Mouse (Mus musculus): ENCODE data around the gene Cfap44. TPM values are rescaled to one million over a fixed set of nuclear protein-coding genes. Genes with fewer than 3 reads are reported as not detected.
A peak's percentile ranks its signal among the peaks of the same experiment; 100 is the strongest.

Gene Cfap44
- total RNA-seq, 2 experiments from 2014 or later, result not detected

- DNase-seq, result no peak
These were observed 102.4 kb downstream of the Cfap44 start for GRCm38 (mm10) chr16:44496971-44497464.

- DNase-seq, result no peak
These were observed 103.9 kb downstream of the Cfap44 start for GRCm38 (mm10) chr16:44498447-44498846.

DNA sequence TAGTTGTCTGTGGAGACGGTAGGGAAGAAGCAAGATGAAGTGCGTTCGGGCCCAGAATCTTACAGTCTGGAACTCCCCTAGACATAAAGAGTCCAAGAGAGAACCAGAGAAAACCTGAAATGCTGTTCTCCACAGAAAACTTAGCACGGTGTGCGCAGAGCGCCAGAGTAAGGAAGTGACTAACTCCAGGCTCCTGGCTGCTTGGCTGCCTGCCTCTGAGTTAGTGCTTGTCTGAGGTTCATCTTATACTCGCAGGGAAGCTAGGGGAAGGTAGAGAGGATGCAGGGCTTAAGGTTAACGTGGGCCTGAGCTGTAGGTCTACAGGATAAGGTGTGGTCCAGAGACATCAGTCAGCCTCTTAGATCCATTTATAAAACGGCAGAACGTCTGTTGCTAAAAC lies 107.2 kb downstream of the Cfap44 start:
- DNase-seq, result no peak

DNA sequence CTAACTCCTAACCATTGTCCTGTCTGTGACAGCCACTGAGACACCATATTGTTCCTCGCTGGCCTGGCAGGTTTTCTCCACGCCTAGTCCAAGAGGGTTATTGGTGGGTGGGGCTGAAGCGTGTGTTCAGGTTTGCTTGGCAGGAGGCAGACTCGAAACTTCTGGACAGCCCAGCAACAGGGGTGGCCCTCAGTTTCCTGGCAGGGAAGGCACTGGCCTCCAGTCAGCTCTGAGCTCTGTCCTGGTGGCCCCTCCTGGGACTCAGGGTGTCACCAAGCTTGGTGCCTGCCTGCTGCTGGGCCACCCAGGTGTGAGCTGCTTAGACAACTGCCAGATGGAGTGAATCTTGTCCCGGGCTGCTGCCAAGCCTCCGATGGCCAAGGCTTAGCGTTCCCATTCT lies 107.7 kb downstream of the Cfap44 start:
- peak; percentile 55 for DNase-seq

- DNase-seq, result peak; percentile 66
These were observed 108.4 kb downstream of the Cfap44 start for GRCm38 (mm10) chr16:44502895-44503575.

DNA sequence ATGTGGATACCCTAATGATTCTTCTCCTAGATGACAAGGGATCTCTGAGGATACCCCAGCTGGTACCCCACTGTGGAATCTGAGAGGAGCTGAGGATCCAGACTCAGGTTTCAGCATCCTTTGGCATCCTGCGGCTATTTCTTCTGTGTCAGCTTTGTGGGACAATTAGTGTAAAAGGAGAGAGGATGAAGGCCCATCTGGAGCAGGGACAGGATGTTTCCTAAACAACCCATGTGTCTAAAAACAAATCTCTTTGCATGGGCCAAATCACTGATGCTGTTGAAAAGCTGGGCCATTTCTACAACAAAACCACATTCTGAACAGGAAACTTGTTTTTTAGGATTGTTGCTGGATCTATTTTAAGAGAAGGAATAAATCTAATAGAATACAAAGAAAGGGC lies 110.6 kb downstream of the Cfap44 start:
- no peak for DNase-seq

- DNase-seq, result no peak
These were observed 112.7 kb downstream of the Cfap44 start for GRCm38 (mm10) chr16:44507027-44507929.

DNA sequence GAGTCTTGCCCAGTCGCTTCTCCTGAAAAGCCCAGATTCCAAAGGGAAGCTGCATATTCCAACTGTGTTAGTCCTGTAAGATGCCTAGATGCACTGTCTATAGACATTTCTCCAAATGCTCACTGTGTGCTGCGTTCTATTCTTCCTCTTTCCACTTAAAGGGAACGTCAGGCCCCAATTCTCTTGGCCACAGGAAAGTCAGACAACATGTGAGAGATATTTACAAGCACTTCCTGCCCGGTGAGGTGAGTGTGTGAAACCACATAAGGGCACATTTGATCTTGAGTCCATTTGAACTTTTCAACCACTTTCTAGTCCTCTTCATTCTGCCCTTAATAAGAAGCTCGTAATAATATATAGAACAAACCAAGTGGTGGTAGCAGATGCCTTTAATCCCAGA lies 113.4 kb downstream of the Cfap44 start:
- DNase-seq, result no peak

DNA sequence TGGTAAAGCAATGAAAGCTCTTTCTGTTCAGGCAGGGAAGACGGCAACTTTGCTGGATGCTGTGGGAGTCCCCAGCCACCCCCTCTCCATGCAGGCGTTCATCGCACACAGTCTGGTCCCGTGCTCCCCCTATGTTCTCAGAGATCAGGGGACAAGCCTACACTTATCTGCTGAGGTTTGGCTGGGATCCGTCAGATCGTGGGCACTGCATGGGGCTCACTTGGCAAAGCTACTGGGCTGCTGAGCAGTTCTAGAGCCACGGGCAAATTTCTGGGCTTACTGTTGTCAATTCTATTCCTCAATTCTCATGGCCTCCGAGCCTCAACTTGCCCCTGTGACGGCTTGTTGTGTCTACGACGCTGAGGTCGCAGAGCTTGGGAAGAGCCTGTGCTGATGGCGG lies 114.2 kb downstream of the Cfap44 start:
- DNase-seq, result no peak

DNA sequence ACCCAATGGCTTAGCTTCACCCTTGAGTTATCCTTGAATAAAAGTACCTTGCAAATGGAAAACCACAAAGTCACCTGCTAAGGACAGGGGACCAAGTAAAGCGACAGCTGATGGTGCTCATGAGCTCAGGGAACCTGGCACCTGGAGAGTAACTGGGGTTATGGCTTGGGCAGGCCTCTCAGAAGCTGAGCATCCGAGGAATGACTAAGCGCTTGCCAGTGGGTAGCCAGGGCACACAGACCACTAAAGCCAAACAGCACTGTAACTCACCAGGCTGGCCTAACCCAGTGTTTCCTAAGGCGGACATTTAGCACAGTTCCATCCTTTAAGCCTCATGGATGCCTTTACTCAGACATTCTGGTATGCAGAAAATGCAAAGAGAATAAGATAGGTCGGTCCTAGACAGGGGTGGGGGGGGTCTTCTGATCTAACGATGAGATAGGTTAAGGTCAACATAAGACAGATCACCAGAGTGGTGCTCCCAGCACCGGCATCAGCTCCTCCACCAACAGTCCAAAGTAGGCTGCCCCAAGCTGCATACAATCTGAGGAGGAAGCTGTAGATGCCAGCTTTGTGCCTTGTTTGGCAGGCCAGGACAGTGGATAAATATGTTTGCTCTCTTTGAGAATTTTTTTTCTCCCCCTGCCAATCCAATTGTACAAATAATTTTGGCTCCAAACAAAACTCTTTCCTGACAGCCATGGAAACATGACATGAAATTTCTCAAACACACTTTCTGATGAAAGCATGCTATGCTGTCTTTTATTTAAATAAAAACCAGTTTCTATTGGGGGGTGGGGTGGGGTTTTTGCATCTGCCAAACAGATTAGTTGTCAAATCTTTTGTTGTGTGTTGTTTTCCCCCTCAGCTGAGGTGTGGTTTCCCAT lies 115.1 kb downstream of the Cfap44 start:
- no peak for DNase-seq

GRCm38 (mm10) chr16:44510521-44511213 lies 116.1 kb downstream of the Cfap44 start:
- no peak for DNase-seq

DNA sequence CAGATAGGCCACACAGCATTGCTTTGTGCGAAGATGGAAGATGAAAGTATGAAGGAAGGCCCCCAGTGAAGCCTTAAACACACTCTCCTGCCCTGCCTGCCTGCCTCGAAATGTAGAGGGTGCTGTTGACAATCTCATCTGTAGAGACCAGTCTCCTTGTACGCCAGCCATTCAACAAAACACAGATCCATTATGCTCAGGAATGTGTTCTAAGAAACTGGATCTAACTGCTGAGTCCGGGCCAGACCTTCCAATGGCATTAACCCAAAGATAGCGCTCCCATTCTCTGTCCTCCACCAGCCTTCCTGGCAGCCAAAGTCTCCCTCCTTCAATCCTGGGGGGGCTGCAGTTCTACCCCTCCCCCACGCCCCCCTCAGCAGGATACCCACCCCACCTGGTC lies 121.9 kb downstream of the Cfap44 start:
- no peak for DNase-seq

- DNase-seq, result no peak
These were observed 129.0 kb downstream of the Cfap44 start for GRCm38 (mm10) chr16:44523595-44523994.

- DNase-seq, result no peak
These were observed 131.4 kb downstream of the Cfap44 start for GRCm38 (mm10) chr16:44526044-44526443.

- peak; percentile 20 for DNase-seq
These were observed 132.1 kb downstream of the Cfap44 start for GRCm38 (mm10) chr16:44526689-44527088.

GRCm38 (mm10) chr16:44527218-44527905 lies 132.8 kb downstream of the Cfap44 start:
- DNase-seq, result no peak

GRCm38 (mm10) chr16:44528955-44529354 lies 134.4 kb downstream of the Cfap44 start:
- DNase-seq, result no peak

GRCm38 (mm10) chr16:44529691-44530090 lies 135.1 kb downstream of the Cfap44 start:
- no peak for DNase-seq

DNA sequence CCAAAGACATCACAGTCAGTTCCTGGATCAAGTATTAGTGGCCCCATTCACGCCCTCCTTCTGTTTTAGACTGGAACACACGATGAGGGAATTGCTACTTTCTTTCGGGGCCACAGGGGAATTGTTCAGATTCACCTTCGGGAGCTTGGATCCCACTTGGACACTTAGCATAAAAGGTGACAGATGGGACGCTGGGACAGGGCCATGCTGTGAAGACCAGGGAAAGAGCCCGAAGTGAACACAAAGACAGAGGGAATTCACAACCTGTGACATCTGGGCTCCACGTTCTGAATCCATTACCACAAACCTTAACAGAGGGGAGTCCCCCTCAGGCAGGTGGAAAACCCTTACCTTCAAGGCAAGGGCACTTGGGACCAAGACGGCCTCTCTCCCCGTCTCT lies 135.6 kb downstream of the Cfap44 start:
- DNase-seq, result no peak

DNA sequence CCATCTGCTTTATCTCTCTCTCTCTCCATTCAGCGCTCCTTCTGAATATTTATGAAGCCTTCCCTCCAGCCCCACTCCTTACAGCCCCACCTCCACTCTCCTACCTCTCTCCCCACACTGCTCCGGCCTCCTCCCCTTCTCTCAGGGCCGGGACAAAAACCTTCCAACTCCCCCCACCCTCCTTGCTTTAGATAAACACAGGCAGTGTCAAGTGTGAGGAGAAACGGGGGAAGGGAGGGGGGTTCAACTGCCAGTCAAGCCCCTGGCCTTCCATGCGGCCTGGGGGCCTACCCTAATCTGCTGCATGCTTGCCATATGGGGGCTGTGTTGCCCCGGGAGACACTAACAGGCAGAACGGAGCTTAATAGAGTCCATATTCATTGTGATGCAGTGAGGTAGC lies 136.2 kb downstream of the Cfap44 start:
- DNase-seq, result no peak

DNA sequence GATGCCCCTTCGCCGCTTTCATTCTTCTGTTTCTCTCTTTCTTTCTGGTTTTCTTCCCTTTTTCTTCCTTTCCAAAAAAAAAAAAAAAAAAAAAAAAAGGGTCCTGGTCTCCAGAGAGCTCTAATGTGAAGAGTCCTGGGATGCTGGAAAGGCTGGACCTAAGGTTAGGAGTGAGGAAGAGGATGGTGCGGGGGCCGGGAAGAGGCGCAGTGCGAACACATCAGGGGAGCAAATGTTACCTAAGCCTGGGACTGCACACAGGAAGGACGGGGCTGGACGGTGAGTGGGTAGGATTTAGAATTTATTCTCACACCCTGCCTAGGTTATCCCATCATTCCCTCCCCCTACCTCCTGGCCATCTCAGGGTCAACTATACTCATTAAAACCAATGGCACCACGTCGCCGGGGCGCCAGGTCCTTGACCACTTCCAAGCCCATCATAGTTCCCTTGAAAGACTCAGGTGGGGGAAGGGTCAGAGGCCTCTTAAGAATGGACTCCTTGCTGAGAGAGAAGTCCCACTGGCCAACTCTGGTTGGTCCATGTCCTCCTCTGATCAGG lies 136.7 kb downstream of the Cfap44 start:
- DNase-seq, result no peak
